Mouse (Mus musculus) erythroblast, embryonic 14.5 days (primary cell): ENCODE results near the gene BC005537. TPM values are rescaled to one million over a fixed set of nuclear protein-coding genes. Genes with fewer than 3 reads are reported as not detected.

Source experiments
- H3K27me3 ChIP-seq: 2 replicates; pipeline ENCODE4 v1.6.1; 2012; ENCODE audit warnings: inconsistent platforms; ENCODE audit not compliant: control insufficient read depth
- H3K36me3 ChIP-seq: 2 replicates; pipeline ENCODE4 v1.6.1; 2012; ENCODE audit warnings: mild to moderate bottlenecking, inconsistent platforms; ENCODE audit not compliant: control insufficient read depth
- H3K4me1 ChIP-seq: 2 replicates; pipeline ENCODE4 v1.6.1; 2012; ENCODE audit warnings: inconsistent platforms; ENCODE audit not compliant: control insufficient read depth
- H3K4me3 ChIP-seq: replicated peaks from 2 replicates; pipeline ENCODE3; 2012; ENCODE audit warnings: moderate library complexity, mild to moderate bottlenecking, inconsistent platforms
- H3K9me3 ChIP-seq: 2 replicates; pipeline ENCODE4 v1.6.1; 2012; ENCODE audit warnings: low read length, inconsistent platforms, mixed read lengths; ENCODE audit not compliant: control insufficient read depth
- GATA1 ChIP-seq: IDR thresholded peaks from 2 replicates; pipeline ENCODE4 v1.6.1; 2012; ENCODE audit warnings: low read length, inconsistent platforms, mixed read lengths
- TAL1 ChIP-seq: IDR thresholded peaks from 3 replicates; pipeline ENCODE4 v1.6.1; 2012; ENCODE audit warnings: low read length, inconsistent platforms, mixed read lengths
- polyA plus RNA-seq: library from polyadenylated mRNA; stranded (reverse); fragments of >175 nt; gene quantifications from 2 replicates; pipeline ENCODE4 v1.2.3, GENCODE M21; 2012

Gene BC005537
- polyA plus RNA-seq, 1 experiment, result 6.0 TPM

DNA sequence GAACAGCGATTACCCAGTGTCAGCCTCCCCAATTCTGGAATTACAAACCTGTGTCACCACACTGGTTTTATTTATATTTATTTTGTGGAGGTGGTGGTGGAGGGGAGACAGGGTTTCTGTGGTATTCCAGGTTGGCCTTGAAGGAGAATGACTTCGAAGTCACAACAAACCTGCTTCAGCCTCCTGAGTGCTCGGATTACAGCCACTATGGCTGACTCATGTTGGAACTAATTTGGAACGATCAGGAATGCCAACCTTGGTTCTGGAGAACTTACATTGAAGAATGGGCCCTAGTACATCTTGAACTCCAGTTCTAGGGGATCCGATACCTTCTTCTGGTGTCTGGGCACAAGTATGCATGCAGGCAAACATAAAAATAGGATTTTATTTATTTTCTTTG, 2.1 kb upstream of the BC005537 start:
- peaks cover 18% of the 10 kb centered on the region for H3K4me1 ChIP-seq
- peak overlapping the region; percentile 79 for H3K4me3 ChIP-seq
- no peaks in the 10 kb centered on the region for H3K9me3 ChIP-seq
- TF ChIP-seq GATA1 (no peak), TAL1 (no peak)
- peaks cover 17% of the 10 kb centered on the region for H3K36me3 ChIP-seq
- no peaks in the 10 kb centered on the region; the same call in 1 of the 2 replicates for H3K27me3 ChIP-seq

DNA sequence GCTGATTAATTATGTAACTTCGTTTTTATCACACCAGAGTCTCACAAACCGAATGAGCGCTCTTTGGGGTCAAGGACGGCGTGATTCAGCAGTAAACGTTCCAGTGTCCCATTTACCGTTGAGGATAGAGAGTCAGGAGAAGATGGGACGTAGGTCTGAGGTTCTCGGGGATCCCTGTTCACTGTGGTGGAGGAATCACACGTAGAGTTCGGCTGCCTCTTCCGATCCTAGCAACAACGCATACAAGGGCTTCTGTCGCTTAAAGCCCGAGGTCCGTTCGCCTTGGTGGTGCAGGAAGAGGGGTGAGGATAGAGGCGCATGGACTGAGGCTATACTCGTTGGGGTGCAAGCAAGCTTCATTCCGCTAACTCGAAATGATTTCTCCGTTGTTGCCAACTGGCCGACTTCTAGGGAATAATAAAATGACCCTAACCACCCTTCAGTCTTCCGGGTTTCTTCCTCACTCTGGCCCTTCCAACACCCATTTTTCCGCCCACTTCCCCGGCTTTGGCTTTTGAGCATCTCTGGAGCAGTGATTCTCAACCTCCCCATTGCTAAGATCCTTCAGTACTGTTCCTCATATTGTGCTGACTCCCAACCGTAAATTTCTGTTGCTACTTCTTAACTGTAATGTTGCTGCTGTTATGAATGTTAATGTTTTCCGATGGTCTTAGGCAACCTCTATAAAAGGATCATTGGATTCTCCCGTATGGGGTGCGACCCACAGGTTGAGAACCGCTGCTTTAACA, 1.4 kb upstream of the BC005537 start:
- H3K36me3 ChIP-seq, result peaks cover 24% of the 10 kb centered on the region
- H3K27me3 ChIP-seq, result no peaks in the 10 kb centered on the region; the same call in 1 of the 2 replicates
- peaks cover 24% of the 10 kb centered on the region for H3K4me1 ChIP-seq
- H3K9me3 ChIP-seq, result no peaks in the 10 kb centered on the region
- TF ChIP-seq GATA1, result no peak
- peak overlapping the region; percentile 79 for H3K4me3 ChIP-seq

GRCm38 (mm10) chr13:24800674-24801307, 666 bp upstream of the BC005537 start:
- H3K27me3 ChIP-seq, result no peaks in the 10 kb centered on the region; the same call in 1 of the 2 replicates
- H3K4me3 ChIP-seq, result peak overlapping the region; percentile 79
- no peak for TF ChIP-seq TAL1
- TF ChIP-seq GATA1, result no peak
- no peaks in the 10 kb centered on the region for H3K9me3 ChIP-seq
- peaks cover 31% of the 10 kb centered on the region for H3K36me3 ChIP-seq
- peaks cover 28% of the 10 kb centered on the region for H3K4me1 ChIP-seq

GRCm38 (mm10) chr13:24802131-24802691, 754 bp downstream of the BC005537 start:
- H3K4me3 ChIP-seq, result peak overlapping the region; percentile 79
- H3K27me3 ChIP-seq, result no peaks in the 10 kb centered on the region; the same call in 1 of the 2 replicates
- H3K36me3 ChIP-seq, result peaks cover 45% of the 10 kb centered on the region
- peaks cover 31% of the 10 kb centered on the region for H3K4me1 ChIP-seq
- H3K9me3 ChIP-seq, result no peaks in the 10 kb centered on the region
- no peak for TF ChIP-seq TAL1

- no peaks in the 10 kb centered on the region for H3K9me3 ChIP-seq
- peaks cover 37% of the 10 kb centered on the region for H3K4me1 ChIP-seq
- peak overlapping the region; percentile 79 for H3K4me3 ChIP-seq
- peaks cover 55% of the 10 kb centered on the region for H3K36me3 ChIP-seq
- H3K27me3 ChIP-seq, result no peaks in the 10 kb centered on the region
- TF ChIP-seq TAL1, result no peak
- TF ChIP-seq GATA1, result no peak
These were observed 1.7 kb downstream of the BC005537 start for GRCm38 (mm10) chr13:24803196-24803595.

GRCm38 (mm10) chr13:24806079-24806478, 4.6 kb downstream of the BC005537 start:
- Histone ChIP-seq H3K27me3 (no peaks in the 10 kb centered on the region), H3K9me3 (no peaks in the 10 kb centered on the region), H3K4me1 (peaks cover 30% of the 10 kb centered on the region), H3K4me3 (no peak overlapping the region), H3K36me3 (peaks cover 84% of the 10 kb centered on the region)
- no peak for TF ChIP-seq GATA1

DNA sequence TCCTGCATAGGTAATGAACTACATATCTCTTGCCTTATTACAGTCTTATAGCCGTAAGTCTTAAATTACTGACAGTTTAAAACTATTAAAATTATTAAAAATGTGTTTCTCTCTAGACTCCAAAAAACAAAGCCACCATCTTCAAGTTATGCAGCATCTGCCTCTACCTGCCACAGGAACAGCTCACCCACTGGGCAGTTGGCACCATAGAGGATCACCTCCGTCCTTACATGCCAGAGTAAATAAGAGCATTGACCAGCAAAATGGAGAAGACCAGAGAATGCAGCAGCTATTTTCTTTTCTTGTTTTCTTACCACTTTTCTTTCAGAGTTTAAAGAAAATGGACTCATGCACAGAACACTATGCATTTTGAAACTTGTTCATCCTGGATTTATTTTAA, 11.1 kb downstream of the BC005537 start:
- Histone ChIP-seq H3K36me3 (peaks cover 100% of the 10 kb centered on the region), H3K4me1 (peaks cover 12% of the 10 kb centered on the region), H3K4me3 (no peak overlapping the region), H3K9me3 (no peaks in the 10 kb centered on the region), H3K27me3 (no peaks in the 10 kb centered on the region)
- TF ChIP-seq TAL1 (no peak), GATA1 (no peak)

DNA sequence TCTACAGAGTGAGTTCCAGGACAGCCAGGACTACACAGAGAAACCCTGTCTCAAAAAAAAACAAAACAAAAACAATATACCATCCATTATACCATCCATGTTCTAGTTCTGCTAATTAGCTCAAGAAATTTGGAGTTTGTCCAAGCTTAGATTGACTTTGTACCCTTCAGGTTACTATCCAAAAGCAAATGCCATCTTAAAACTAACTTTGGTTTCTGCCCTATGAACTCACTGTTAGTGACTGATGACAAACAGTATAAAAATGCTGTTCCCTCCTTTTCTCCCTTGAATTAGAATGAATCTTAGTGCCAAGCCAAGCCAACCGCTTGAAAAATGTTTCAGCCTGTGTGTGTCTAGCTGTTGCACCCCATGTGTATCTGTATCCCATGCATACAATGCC, 13.2 kb downstream of the BC005537 start:
- H3K4me1 ChIP-seq, result peaks cover 6% of the 10 kb centered on the region
- H3K9me3 ChIP-seq, result no peaks in the 10 kb centered on the region
- H3K36me3 ChIP-seq, result peaks cover 96% of the 10 kb centered on the region
- no peak for TF ChIP-seq GATA1
- no peak for TF ChIP-seq TAL1
- no peak overlapping the region for H3K4me3 ChIP-seq
- H3K27me3 ChIP-seq, result no peaks in the 10 kb centered on the region
